Mouse (Mus musculus) kidney, embryonic 14.5 days (tissue): ENCODE results near the gene Gm32742. TPM values are rescaled to one million over a fixed set of nuclear protein-coding genes. Genes with fewer than 3 reads are reported as not detected.

Source experiments
- ATAC-seq: fragments of 200-750 bp; cut with Nextera tagmentation; 2 replicates; pipeline ENCODE4 v1.8.0; 2017; ENCODE audit warnings: moderate number of reproducible peaks, mild to moderate bottlenecking, moderate TSS enrichment, moderate library complexity; ENCODE audit not compliant: low FRiP score, low TSS enrichment
- H3K27ac ChIP-seq: fragments of 300-500 bp; sonication (generic); 2 replicates; pipeline ENCODE4 v1.5.1; 2014; ENCODE audit warnings: low read depth, mild to moderate bottlenecking, low read length, moderate library complexity, mixed read lengths
- H3K27me3 ChIP-seq: fragments of 300-500 bp; sonication (generic); 2 replicates; pipeline ENCODE4 v1.6.1; 2014; ENCODE audit warnings: mild to moderate bottlenecking, low read length; ENCODE audit not compliant: control insufficient read depth, insufficient read depth
- H3K36me3 ChIP-seq: fragments of 300-500 bp; sonication (generic); 2 replicates; pipeline ENCODE4 v1.6.1; 2014; ENCODE audit warnings: low read length, mixed read lengths; ENCODE audit not compliant: control insufficient read depth, insufficient read depth
- H3K4me1 ChIP-seq: fragments of 300-500 bp; sonication (generic); 2 replicates; pipeline ENCODE4 v1.6.1; 2014; ENCODE audit warnings: low read length, mixed read lengths; ENCODE audit not compliant: control insufficient read depth, insufficient read depth
- H3K4me2 ChIP-seq: fragments of 300-500 bp; sonication (generic); replicated peaks from 2 replicates; pipeline ENCODE4 v1.6.1; 2014; ENCODE audit warnings: low read depth, mild to moderate bottlenecking, low read length
- H3K4me3 ChIP-seq: fragments of 300-500 bp; sonication (generic); 2 replicates; pipeline ENCODE4 v1.5.1; 2014; ENCODE audit warnings: mild to moderate bottlenecking, low read length
- H3K9ac ChIP-seq: fragments of 300-500 bp; sonication (generic); 2 replicates; pipeline ENCODE4 v1.6.1; 2014; ENCODE audit warnings: low read depth, mild to moderate bottlenecking, low read length, moderate library complexity
- H3K9me3 ChIP-seq: fragments of 300-500 bp; sonication (generic); 2 replicates; pipeline ENCODE4 v1.6.1; 2016; ENCODE audit warnings: low read length; ENCODE audit not compliant: control insufficient read depth
- WGBS: fragments of 180-500 bp; shearing (Covaris S2); extraction: QIAGEN DNeasy Blood & Tissue Kit; methylation state at CpG from one replicate; pipeline ENCODE4 v1.1.7; 2014; 5-methylcytosine and 5-hydroxymethylcytosine counted together
- polyA plus RNA-seq: library from polyadenylated mRNA; unstranded; fragments of >200 nt; fragmentation: Nextera tagmentation; extraction: Ambion mirVana; gene quantifications from 2 replicates; pipeline ENCODE4 v1.2.1, GENCODE M21; 2014

Gm32742 gene
- 0.04 TPM in 1 of 2 replicates, not detected in the other for polyA plus RNA-seq

DNA sequence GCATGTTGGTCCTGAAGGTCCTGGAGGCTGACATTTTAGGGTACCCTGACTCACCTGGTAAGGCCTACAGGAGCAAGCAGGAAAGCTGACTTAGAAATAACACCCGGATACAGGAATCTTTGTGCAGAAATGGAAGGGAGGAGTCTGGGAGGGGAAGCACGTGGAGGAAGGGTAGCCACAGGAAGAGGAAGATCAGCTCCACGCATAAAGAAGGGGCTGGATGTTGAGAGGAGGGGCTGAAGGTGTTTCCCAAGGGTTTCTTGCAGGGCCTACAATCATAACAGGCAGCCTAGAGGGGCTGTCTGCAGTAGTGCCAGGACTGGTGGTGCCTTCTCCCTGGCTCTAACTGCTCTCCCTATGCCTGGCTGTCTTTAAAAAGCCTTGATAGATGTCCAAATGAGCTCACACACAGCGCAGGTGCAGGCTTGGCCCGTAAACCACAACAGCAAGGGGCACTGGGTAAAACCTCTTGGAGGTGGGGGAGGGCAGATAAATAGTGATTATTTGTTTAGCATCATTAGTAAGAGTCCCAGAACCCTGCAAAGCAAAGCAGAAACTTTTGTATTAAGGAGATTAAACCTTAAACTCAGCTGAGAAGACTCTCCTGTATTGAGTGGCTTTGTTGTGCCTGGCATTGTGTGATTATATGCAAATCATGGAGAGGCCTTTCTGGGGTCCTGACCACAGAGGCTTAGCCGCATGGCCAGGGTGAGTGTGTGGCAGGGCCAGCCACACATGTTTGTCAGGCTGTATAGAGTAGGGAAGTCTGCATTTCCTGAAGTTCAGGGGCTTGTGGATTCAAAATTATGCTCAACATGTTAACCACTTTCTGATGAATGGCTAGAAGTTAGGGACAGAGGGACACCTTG lies at the start of gene Gm32742:
Gene Gm32742, minus strand, starts transcription at position 206 of the 869 bp plus-strand sequence.
- no peak for ATAC-seq
- Histone ChIP-seq H3K27ac (no peak within 1 kb of the TSS), H3K27me3 (0 out of 2 replicates have a peak, but pooled peaks cover 2% of the 10 kb centered on the region), H3K9me3 (no peaks in the 10 kb centered on the region), H3K36me3 (no peaks in the 10 kb centered on the region), H3K4me3 (no peak within 1 kb of the TSS), H3K9ac (no peak within 1 kb of the TSS), H3K4me2 (no peak within 1 kb of the TSS), H3K4me1 (no peaks in the 10 kb centered on the region)
- 53% methylated on average over 6 of the region's 6 CpGs for WGBS

DNA sequence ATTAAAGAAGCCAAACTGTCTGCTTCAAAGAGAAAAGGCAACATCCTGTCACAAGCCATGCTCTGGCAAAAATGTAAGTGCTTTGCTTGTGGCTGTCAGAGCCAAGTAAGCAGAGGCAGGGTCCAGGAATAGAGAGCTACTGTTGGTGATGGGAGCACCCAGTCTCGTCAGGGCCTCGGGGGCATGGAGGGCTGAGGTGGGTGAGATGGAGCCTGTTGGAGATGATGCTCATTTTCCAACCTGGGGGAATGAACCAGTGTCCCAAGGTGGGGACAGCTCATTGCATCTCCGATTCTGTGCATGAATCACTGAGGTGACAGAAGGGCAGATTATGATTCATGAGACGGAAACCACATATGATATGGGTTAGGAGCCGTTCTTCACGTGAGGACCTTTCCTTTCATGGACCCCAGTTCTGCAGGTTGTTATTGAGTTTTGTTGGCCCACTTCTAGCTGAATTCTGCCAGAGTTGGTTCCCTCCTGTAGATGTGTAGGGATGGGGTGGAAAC lies 48.5 kb upstream of the Gm32742 start:
- H3K4me2 ChIP-seq: no peak overlapping the region
- WGBS: 89% methylated on average over 6 of the region's 6 CpGs
- H3K9ac ChIP-seq: no peak overlapping the region

DNA sequence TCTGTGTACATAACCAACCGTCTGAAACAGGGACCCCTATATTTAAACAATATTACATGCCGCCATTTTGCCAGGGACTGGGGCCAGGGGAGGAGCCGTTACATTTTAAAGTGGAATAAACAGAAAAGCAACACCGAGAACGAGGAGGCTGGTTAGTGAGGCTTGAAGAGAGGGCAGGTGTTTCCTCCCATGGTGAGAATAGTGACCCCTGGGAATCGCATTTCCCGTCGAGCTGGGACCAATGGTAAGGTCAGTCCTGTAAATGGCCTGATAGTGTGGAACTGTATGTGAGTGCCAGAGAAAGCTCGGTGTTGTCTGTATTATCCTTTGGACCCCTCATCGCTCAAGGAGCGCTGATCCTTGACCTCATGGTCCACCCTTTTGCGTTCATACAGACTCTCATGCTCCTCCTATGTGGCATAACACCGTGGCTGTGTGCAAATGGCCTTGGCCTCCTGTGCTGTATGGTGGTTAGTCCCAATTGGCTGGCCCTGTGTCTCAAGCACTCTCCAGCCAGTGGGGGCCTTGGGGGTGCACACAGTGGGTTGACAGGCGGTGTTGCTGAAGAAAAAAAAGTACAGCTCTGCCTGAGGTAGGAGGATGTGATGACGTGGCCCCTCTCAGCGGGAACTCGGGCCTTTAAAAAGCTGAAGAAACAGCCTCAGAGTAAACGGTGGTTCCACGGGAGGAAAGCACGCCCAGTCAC lies 47.9 kb upstream of the Gm32742 start, which contains the start of gene Pou2af1:
Gene Pou2af1, plus strand, starts transcription at position 686 of the 706 bp plus-strand sequence.
- WGBS: 61% methylated on average over 20 of the region's 20 CpGs
- no peak within 1 kb of the TSS for H3K27ac ChIP-seq

More for the DNA sequence above, 48.5 kb upstream of the Gm32742 start:
- Histone ChIP-seq H3K27ac (no peak overlapping the region), H3K36me3 (no peaks in the 10 kb centered on the region), H3K9me3 (no peaks in the 10 kb centered on the region), H3K4me3 (no peak overlapping the region), H3K27me3 (no peaks in the 10 kb centered on the region), H3K4me1 (0 out of 2 replicates have a peak, but pooled peaks cover 3% of the 10 kb centered on the region)
- no peak for ATAC-seq

DNA sequence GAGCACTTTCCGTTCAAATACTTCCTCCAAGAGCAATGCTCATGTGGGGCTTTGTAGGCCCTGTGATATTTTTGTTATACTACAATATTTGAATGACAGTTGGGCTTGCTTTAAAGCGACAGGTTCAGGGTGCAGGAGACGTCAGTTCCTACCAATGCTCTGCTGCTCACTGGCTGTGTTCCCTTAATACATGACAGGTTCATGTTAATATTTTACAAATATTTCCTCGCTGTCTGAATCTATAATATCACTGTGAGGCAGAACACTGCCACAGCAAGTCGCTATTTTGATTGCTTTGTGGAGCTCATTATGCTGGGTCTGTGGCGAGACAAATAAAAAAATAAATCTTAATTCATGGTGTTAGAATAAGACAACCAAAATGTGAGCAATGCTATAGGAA lies 45.9 kb upstream of the Gm32742 start:
- no peak overlapping the region for H3K4me2 ChIP-seq
- H3K4me1 ChIP-seq: 0 out of 2 replicates have a peak, but pooled peaks cover 3% of the 10 kb centered on the region
- H3K36me3 ChIP-seq: no peaks in the 10 kb centered on the region
- H3K9ac ChIP-seq: no peak overlapping the region
- WGBS: 56% methylated on average over 6 of the region's 6 CpGs
- no peak overlapping the region for H3K4me3 ChIP-seq
- H3K9me3 ChIP-seq: no peaks in the 10 kb centered on the region
- H3K27ac ChIP-seq: no peak overlapping the region
- ATAC-seq: no peak
- H3K27me3 ChIP-seq: no peaks in the 10 kb centered on the region

More for the DNA sequence above, 47.9 kb upstream of the Gm32742 start, which contains the start of gene Pou2af1:
- Histone ChIP-seq H3K9ac (no peak within 1 kb of the TSS), H3K4me2 (no peak within 1 kb of the TSS), H3K27me3 (no peaks in the 10 kb centered on the region), H3K9me3 (no peaks in the 10 kb centered on the region), H3K4me3 (no peak within 1 kb of the TSS), H3K36me3 (no peaks in the 10 kb centered on the region), H3K4me1 (0 out of 2 replicates have a peak, but pooled peaks cover 3% of the 10 kb centered on the region)
- no peak for ATAC-seq

DNA sequence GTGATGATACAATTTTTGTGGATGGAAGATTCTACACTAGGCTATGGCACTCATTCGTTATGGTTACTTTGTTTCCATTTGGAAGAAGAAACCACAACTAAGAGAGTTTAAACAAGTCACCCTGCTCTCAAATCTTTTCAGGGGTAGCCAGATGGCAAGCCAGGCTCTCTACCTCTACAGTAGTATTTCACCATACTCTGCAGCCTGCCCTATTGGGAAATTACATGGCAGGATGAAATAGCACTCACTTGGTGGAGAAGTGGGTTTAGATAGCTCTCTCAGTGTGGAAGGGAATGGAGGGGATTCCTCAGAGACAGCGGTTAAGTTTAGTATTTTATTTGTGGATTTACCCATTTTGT lies 43.6 kb upstream of the Gm32742 start:
- no peak for ATAC-seq
- no peaks in the 10 kb centered on the region for H3K27me3 ChIP-seq
- no peak overlapping the region for H3K4me3 ChIP-seq
- 93% methylated on average over 2 of the region's 2 CpGs for WGBS
- H3K36me3 ChIP-seq: no peaks in the 10 kb centered on the region
- no peaks in the 10 kb centered on the region for H3K9me3 ChIP-seq
- no peak overlapping the region for H3K27ac ChIP-seq
- no peak overlapping the region for H3K9ac ChIP-seq
- H3K4me1 ChIP-seq: no peaks in the 10 kb centered on the region
- no peak overlapping the region for H3K4me2 ChIP-seq

DNA sequence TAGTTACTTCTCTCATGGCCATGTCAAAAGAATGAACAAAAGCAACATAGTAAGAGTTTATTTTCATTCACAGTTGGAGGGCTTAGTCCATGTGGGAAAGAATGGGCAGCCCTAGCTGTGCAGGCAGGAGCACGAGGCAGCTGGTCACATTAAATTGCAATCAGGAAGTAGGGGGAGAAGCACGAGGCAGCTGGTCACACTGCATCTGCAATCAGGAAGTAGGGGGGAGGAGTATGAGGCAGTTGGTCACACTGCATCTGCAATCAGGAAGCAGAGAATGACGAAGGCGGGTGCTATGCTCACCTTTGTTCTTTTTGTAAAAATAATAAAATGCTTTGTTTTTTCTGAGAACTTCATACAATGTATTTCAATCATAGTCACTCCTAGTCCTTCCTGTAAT lies 29.5 kb upstream of the Gm32742 start:
- no peak for ATAC-seq
- WGBS: 79% methylated on average over 4 of the region's 4 CpGs
- Histone ChIP-seq H3K4me2 (no peak overlapping the region), H3K4me1 (no peaks in the 10 kb centered on the region), H3K9ac (no peak overlapping the region), H3K27ac (no peak overlapping the region), H3K27me3 (no peaks in the 10 kb centered on the region), H3K4me3 (no peak overlapping the region), H3K9me3 (no peaks in the 10 kb centered on the region), H3K36me3 (no peaks in the 10 kb centered on the region)

DNA sequence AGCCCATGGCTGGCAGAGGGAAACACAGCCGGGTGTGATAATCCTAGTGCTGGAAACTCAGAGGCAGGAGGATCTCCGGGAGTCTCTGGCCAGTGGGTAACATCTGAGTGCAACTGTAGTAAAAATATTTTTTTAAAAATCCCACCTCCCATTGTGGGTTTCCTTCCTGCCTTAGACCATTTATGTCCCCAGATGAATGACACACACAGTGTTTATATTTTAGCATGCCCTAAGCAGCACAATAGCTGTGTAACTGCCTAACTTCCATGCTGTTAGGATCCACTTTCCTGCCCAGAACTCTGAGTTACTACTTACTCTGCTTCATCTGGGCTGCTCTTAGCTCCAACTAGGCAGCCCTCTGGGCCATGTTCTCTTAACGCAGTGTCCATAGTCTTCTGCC lies 25.3 kb upstream of the Gm32742 start:
- H3K27ac ChIP-seq: no peak overlapping the region
- ATAC-seq: no peak

DNA sequence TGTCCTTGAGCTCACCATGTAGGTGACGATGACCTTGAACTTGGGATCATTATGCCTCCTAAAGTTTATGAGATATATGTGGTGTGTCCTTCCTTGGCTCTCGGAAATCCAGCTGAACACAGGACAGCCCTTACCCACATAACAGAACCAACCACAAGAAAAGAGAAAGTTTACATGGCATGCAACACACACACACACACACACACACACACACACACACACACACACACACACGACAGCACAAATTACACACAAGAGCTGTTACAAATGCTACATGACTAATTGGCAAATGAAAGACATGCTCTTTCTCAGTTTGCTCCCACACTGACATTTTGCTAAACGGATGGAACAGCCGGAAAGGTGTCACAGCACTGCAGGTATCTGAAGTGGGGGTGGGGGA lies 20.6 kb upstream of the Gm32742 start:
- H3K4me3 ChIP-seq: no peak overlapping the region
- no peaks in the 10 kb centered on the region for H3K4me1 ChIP-seq
- H3K4me2 ChIP-seq: no peak overlapping the region
- 77% methylated on average over 5 of the region's 5 CpGs for WGBS
- no peak overlapping the region for H3K27ac ChIP-seq
- no peaks in the 10 kb centered on the region for H3K9me3 ChIP-seq
- ATAC-seq: no peak
- no peak overlapping the region for H3K9ac ChIP-seq
- H3K27me3 ChIP-seq: no peaks in the 10 kb centered on the region
- no peaks in the 10 kb centered on the region for H3K36me3 ChIP-seq

More for the DNA sequence above, 25.3 kb upstream of the Gm32742 start:
- H3K4me3 ChIP-seq: no peak overlapping the region
- no peak overlapping the region for H3K9ac ChIP-seq
- H3K27me3 ChIP-seq: no peaks in the 10 kb centered on the region
- WGBS: 88% methylated on average over 3 of the region's 3 CpGs
- H3K9me3 ChIP-seq: no peaks in the 10 kb centered on the region
- no peaks in the 10 kb centered on the region for H3K36me3 ChIP-seq
- H3K4me2 ChIP-seq: no peak overlapping the region
- H3K4me1 ChIP-seq: no peaks in the 10 kb centered on the region
